Mouse (Mus musculus) lung, embryonic 16.5 days (tissue): Measurements from ENCODE around the gene Ttyh2. TPM values are rescaled to one million over a fixed set of nuclear protein-coding genes. Genes with fewer than 3 reads are reported as not detected.
A peak's percentile ranks its signal among the peaks of the same experiment; 100 is the strongest.

Experiments
- ATAC-seq: fragments of 200-750 bp; cut with Nextera tagmentation; 2 replicates; pipeline ENCODE4 v1.8.0; 2017; ENCODE audit warnings: low read depth, mild to moderate bottlenecking, moderate library complexity
- H3K27ac ChIP-seq: fragments of 300-500 bp; sonication (generic); 2 replicates; pipeline ENCODE4 v1.5.1; 2014; ENCODE audit warnings: mild to moderate bottlenecking, control low read depth, low read length
- H3K27me3 ChIP-seq: fragments of 300-500 bp; sonication (generic); 2 replicates; pipeline ENCODE4 v1.6.1; 2014; ENCODE audit warnings: low read depth, low read length, mixed read lengths; ENCODE audit not compliant: control insufficient read depth, insufficient read depth
- H3K36me3 ChIP-seq: fragments of 300-500 bp; sonication (generic); 2 replicates; pipeline ENCODE4 v1.6.1; 2014; ENCODE audit warnings: low read length; ENCODE audit not compliant: control insufficient read depth, insufficient read depth
- H3K4me1 ChIP-seq: fragments of 300-500 bp; sonication (generic); replicated peaks from 2 replicates; pipeline ENCODE4 v1.6.1; 2014; ENCODE audit warnings: low read length, mixed read lengths; ENCODE audit not compliant: control insufficient read depth, insufficient read depth
- H3K4me2 ChIP-seq: fragments of 300-500 bp; sonication (generic); 2 replicates; pipeline ENCODE4 v1.6.1; 2014; ENCODE audit warnings: low read depth, low read length, control low read depth
- H3K4me3 ChIP-seq: fragments of 300-500 bp; sonication (generic); 2 replicates; pipeline ENCODE4 v1.5.1; 2014; ENCODE audit warnings: mild to moderate bottlenecking, low read length, control low read depth
- H3K9ac ChIP-seq: fragments of 300-500 bp; sonication (generic); 2 replicates; pipeline ENCODE4 v1.6.1; 2014; ENCODE audit warnings: low read length, control low read depth
- H3K9me3 ChIP-seq: fragments of 300-500 bp; sonication (generic); 2 replicates; pipeline ENCODE4 v1.6.1; 2016; ENCODE audit warnings: low read length; ENCODE audit not compliant: control insufficient read depth
- WGBS: fragments of 180-500 bp; shearing (Covaris S2); extraction: QIAGEN DNeasy Blood & Tissue Kit; methylation state at CpG from one replicate; pipeline ENCODE4 v1.1.7; 2014; 5-methylcytosine and 5-hydroxymethylcytosine counted together
- polyA plus RNA-seq: library from polyadenylated mRNA; unstranded; fragments of >200 nt; fragmentation: Nextera tagmentation; extraction: Ambion mirVana; gene quantifications from 2 replicates; pipeline ENCODE4 v1.2.1, GENCODE M21; 2015

Gene Ttyh2
- polyA plus RNA-seq, 1 experiment from 2014 or later: 13.7 TPM

DNA sequence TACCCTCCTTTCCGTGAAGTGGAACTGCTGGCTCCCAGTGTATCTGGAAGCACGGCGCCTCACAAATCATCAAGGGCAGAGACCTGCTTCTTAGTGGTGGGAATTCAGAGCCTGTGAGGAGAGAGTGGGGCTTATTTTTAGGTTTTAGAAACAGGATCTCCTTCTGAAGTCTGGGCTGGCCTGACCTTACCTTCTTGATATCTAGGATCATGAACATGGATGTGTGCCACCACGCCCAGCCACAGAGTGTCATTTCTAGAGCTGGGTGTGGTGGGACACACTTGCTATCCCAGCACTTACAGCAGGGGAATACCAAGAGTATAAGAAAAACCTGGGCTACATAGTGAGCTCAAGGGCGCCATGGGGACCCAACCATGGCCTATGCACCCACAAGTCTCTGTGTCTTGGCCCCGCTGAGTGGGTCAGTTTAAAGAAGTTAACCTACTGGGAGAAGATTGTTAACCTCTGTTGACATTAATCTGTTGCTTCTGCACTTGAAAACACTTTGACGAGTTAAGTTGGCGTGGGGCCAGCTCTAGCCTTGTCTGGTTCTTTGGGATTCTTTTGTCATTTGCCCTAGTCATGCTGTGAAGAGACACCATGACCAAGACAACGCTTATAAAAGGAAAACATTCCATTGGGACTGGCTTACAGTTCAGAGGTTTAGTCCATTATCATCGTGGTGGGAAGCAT is 7.9 kb downstream of the Ttyh2 start:
- Histone ChIP-seq H3K4me3 (no peak overlapping the region), H3K27ac (no peak overlapping the region), H3K36me3 (no peaks in the 10 kb centered on the region), H3K9me3 (no peaks in the 10 kb centered on the region), H3K4me2 (no peak overlapping the region), H3K27me3 (no peaks in the 10 kb centered on the region), H3K9ac (no peak overlapping the region), H3K4me1 (peaks cover 19% of the 10 kb centered on the region)
- no peak for ATAC-seq
- 77% methylated on average over 10 of the region's 10 CpGs for WGBS

DNA sequence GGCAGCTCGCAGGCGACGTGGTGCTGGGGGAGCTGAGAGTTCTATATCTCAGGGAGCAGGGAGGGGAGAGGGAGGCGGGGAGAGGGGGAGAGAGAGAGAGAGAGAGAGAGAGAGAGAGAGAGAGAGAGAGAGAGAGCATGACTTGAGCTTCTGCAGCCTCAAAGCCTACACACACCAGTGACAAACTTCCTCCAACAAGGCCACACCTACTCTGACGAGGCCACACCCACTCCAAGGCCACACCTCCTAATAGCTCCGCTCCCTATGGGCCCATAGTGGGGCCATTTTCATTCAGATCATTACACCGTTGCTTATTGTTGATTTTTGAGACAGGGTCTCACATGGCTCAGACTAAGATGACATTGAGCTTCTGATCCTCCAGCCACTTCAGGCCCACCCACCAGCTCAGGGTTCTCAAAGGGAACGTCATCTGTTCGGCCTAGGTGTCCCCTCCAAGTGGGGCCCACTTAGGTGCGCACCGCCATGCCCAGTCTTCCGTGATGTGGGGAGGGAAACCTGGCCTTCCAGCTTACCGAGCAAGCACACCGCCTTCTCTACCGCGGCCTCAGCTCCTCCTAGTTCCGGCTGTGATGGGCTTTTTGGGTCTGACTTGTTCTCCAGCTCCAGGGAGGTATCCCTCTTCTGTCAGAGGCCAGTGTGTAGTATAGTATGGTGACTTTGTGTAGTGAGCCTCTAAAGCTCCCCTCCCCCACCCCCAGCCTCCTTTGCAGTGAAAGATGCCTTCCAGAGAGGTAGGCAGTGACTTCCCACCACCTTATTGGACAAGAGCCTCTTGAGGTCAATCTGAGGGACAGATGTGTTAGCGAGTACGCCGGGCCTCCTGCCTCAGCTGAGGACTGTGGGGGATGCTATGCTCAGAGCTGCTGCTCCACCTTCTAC is 8.7 kb downstream of the Ttyh2 start:
- Histone ChIP-seq H3K4me3 (no peak overlapping the region), H3K27me3 (no peaks in the 10 kb centered on the region), H3K36me3 (no peaks in the 10 kb centered on the region), H3K9me3 (no peaks in the 10 kb centered on the region), H3K4me2 (no peak overlapping the region), H3K4me1 (peaks cover 19% of the 10 kb centered on the region), H3K9ac (no peak overlapping the region), H3K27ac (no peak overlapping the region)
- 65% methylated on average over 20 of the region's 20 CpGs for WGBS
- ATAC-seq: 0 out of 2 replicates have a peak, but pooled peaks have one; percentile 5

DNA sequence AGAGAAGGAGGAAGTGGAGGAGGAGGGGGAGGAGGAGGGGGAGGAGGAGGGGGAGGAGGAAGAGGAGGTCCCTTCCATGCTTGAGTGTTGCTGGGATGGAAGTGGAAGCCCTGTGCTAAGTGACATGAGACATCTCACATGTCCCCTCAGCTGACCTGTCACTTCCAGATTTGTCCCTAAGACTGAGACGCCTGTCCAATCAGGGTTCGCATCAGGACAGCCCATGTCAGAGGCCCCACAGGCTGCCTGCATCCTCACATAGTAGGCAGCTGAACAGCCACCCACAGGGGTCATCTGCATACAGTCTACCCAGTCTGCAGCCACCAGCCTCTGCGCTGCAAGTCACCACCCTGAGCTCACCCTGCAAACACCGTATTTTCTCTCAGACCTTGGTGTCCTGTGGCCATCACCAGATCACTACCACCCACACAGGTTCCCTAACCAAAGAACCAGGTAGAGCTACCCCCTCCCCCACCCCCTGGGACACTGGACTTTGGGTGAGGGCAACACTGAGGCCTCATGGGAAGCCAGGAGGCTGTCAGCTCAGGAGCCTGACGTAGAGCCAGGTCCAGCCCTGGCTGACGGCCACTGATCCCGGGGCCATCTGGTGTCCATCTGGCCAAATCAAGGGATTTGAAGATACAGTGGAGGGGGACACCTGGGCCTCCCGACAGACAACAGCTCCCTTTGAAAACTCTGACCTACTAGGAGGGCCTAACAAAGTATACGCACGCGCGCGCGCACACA is 9.6 kb downstream of the Ttyh2 start:
- H3K27me3 ChIP-seq: no peaks in the 10 kb centered on the region
- no peaks in the 10 kb centered on the region for H3K36me3 ChIP-seq
- no peak overlapping the region for H3K9ac ChIP-seq
- no peak overlapping the region for H3K4me3 ChIP-seq
- ATAC-seq: peak; percentile 19; the same call in 1 of the 2 replicates
- H3K4me2 ChIP-seq: no peak overlapping the region
- H3K9me3 ChIP-seq: no peaks in the 10 kb centered on the region
- H3K27ac ChIP-seq: no peak overlapping the region
- peaks cover 15% of the 10 kb centered on the region for H3K4me1 ChIP-seq
- 72% methylated on average over 14 of the region's 14 CpGs for WGBS

DNA sequence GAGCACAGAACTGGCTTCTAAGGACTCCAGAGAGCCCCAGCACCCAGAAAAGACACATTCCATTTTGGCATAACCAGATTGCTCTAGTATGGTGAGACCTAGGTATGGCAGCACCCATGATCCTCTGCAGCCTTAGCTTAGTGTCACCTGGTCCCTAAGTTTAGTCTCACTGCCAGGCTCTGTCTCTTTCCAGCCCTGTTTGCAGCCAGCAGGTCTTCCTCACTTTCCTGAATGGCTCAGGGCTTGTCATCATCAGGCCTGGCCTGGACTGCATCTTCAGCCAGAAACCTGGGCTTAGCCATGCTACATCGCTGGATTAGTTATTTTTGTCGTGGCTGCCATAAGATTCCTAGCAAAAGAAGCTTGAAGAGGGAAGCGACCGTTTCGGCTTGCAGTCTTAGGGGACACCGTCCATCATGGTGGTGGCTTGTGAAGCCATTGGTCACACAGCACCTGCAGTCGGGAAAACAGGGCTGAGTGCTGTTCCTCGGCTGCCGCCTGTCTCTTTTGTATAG is 10.4 kb downstream of the Ttyh2 start:
- Histone ChIP-seq H3K27ac (no peak overlapping the region), H3K4me1 (peaks cover 11% of the 10 kb centered on the region), H3K4me2 (no peak overlapping the region), H3K4me3 (no peak overlapping the region), H3K27me3 (no peaks in the 10 kb centered on the region), H3K9ac (no peak overlapping the region), H3K36me3 (no peaks in the 10 kb centered on the region), H3K9me3 (no peaks in the 10 kb centered on the region)
- no peak for ATAC-seq
- WGBS: 70% methylated on average over 9 of the region's 9 CpGs

DNA sequence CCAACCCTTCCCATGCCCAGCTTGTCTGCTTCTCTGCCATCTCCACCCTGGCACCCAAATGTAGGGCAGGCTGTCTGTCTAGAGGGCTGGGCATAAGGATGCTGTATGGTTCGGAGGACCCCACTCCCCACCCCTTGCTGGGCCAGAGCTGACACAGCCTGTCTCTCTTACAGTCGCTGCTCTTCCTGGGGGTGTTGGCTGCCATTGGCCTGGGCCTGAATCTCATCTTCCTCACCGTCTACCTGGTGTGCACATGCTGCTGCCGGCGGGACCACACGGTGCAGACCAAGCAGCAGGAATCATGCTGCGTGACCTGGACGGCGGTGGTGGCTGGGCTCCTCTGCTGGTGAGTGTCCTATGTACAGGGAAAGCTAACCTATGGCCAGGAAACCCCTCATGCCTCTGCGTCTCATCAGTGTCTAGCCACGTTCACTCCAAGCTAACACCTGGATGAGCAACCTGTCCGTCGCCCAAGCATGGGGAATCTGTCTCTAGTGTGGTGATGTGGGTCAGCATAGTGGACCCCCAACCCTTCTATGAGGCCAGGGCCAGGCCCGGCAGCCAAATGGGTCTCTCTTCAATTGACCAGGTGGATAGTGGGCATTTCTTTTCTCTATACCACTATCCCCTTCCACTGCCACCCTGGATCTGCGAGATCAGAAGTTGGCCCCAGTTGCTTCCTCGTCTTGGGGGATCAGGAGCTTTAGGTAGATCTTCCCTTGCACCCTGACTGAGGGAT is 11.2 kb downstream of the Ttyh2 start:
- 87% methylated on average over 16 of the region's 16 CpGs for whole genome bisulfite sequencing
- Histone ChIP-seq H3K27ac (no peak overlapping the region), H3K9ac (no peak overlapping the region), H3K4me3 (no peak overlapping the region), H3K9me3 (no peaks in the 10 kb centered on the region), H3K4me2 (no peak overlapping the region), H3K36me3 (no peaks in the 10 kb centered on the region), H3K4me1 (peaks cover 11% of the 10 kb centered on the region), H3K27me3 (no peaks in the 10 kb centered on the region)
- no peak for ATAC-seq

GRCm38 (mm10) chr11:114687574-114688188 is 12.4 kb downstream of the Ttyh2 start:
- Histone ChIP-seq H3K27ac (0 out of 2 replicates have a peak overlapping the region, but pooled peaks have one; percentile 2), H3K4me2 (no peak overlapping the region), H3K4me3 (no peak overlapping the region), H3K36me3 (no peaks in the 10 kb centered on the region), H3K9me3 (no peaks in the 10 kb centered on the region), H3K4me1 (peaks cover 11% of the 10 kb centered on the region), H3K9ac (no peak overlapping the region), H3K27me3 (no peaks in the 10 kb centered on the region)
- peak; percentile 53; the same call in 1 of the 2 replicates for ATAC-seq
- 15% methylated on average over 9 of the region's 10 CpGs for WGBS

- Histone ChIP-seq H3K4me2 (no peak overlapping the region), H3K9ac (no peak overlapping the region), H3K4me3 (no peak overlapping the region), H3K9me3 (no peaks in the 10 kb centered on the region), H3K27me3 (no peaks in the 10 kb centered on the region), H3K36me3 (no peaks in the 10 kb centered on the region), H3K4me1 (peaks cover 11% of the 10 kb centered on the region), H3K27ac (no peak overlapping the region)
- ATAC-seq: no peak
- 87% methylated on average over 2 of the region's 3 CpGs for WGBS
These were observed 13.5 kb downstream of the Ttyh2 start for GRCm38 (mm10) chr11:114688729-114689128.

DNA sequence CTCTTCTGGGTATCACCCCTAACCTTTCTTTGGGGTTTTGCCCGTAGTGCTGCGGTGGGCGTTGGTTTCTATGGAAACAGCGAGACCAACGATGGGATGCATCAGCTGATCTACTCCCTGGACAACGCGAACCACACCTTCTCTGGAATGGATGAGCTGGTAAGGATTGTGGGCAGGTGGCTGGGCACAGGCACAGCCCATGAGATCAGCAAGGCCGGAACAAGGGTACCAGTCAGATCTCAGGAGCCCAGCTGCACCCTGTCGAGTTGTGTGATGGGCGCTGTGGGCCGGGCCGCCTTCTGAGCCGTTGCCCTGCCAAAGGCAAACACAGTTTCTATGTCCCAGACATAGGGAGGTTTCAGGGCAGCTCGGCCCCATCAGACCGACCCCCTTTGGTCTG is 15.0 kb downstream of the Ttyh2 start:
- no peaks in the 10 kb centered on the region for H3K9me3 ChIP-seq
- peaks cover 6% of the 10 kb centered on the region for H3K4me1 ChIP-seq
- no peak overlapping the region for H3K4me2 ChIP-seq
- H3K36me3 ChIP-seq: no peaks in the 10 kb centered on the region
- WGBS: 89% methylated on average over 15 of the region's 15 CpGs
- H3K9ac ChIP-seq: no peak overlapping the region
- no peak for ATAC-seq
- no peak overlapping the region for H3K4me3 ChIP-seq
- no peak overlapping the region for H3K27ac ChIP-seq
- no peaks in the 10 kb centered on the region for H3K27me3 ChIP-seq
